Mouse (Mus musculus) liver, postnatal 0 days (tissue): ENCODE measurements around the gene Hoxa1. TPM values are rescaled to one million over a fixed set of nuclear protein-coding genes. Genes with fewer than 3 reads are reported as not detected.

Experiments
- ATAC-seq: fragments of 200-750 bp; cut with Nextera tagmentation; 2 replicates; pipeline ENCODE4 v1.8.0; 2017; ENCODE audit warnings: mild to moderate bottlenecking, moderate library complexity
- DNase-seq: peaks from one replicate; pipeline ENCODE4 v3.0.0-alpha.2; 2016
- H3K27ac ChIP-seq: fragments of 300-500 bp; sonication (generic); 2 replicates; pipeline ENCODE4 v1.5.1; 2014; ENCODE audit warnings: antibody characterized with exemption, moderate library complexity, mild to moderate bottlenecking, low read depth
- H3K27me3 ChIP-seq: fragments of 300-500 bp; sonication (generic); 2 replicates; pipeline ENCODE4 v1.6.1; 2014; ENCODE audit warnings: low read length, control low read depth, mixed read lengths; ENCODE audit not compliant: insufficient read depth
- H3K36me3 ChIP-seq: fragments of 300-500 bp; sonication (generic); replicated peaks from 2 replicates; pipeline ENCODE4 v1.6.1; 2014; ENCODE audit warnings: mild to moderate bottlenecking, control low read depth, low read length, moderate library complexity, mixed read lengths; ENCODE audit not compliant: insufficient read depth
- H3K4me1 ChIP-seq: fragments of 300-500 bp; sonication (generic); 2 replicates; pipeline ENCODE4 v1.6.1; 2014; ENCODE audit warnings: antibody characterized with exemption, mild to moderate bottlenecking, control low read depth; ENCODE audit not compliant: insufficient read depth
- H3K4me2 ChIP-seq: fragments of 300-500 bp; sonication (generic); 2 replicates; pipeline ENCODE4 v1.6.1; 2014; ENCODE audit warnings: low read depth, mild to moderate bottlenecking, low read length, moderate library complexity, mixed read lengths
- H3K4me3 ChIP-seq: fragments of 300-500 bp; sonication (generic); 2 replicates; pipeline ENCODE4 v1.5.1; 2014; ENCODE audit warnings: low read depth, low read length
- H3K9ac ChIP-seq: fragments of 300-500 bp; sonication (generic); replicated peaks from 2 replicates; pipeline ENCODE4 v1.6.1; 2014; ENCODE audit warnings: mild to moderate bottlenecking, moderate library complexity
- H3K9me3 ChIP-seq: fragments of 300-500 bp; sonication (generic); 2 replicates; pipeline ENCODE4 v1.6.1; 2016; ENCODE audit warnings: mild to moderate bottlenecking, control low read depth, low read length, mixed read lengths
- CTCF ChIP-seq: sonication (generic); IDR thresholded peaks from 2 replicates; pipeline ENCODE4 v1.5.1; 2016; ENCODE audit warnings: antibody characterized with exemption, low read depth
- EP300 ChIP-seq: IDR thresholded peaks from 2 replicates; pipeline ENCODE4 v1.6.1; 2016; ENCODE audit warnings: antibody characterized with exemption, low read depth, mild to moderate bottlenecking
- WGBS: fragments of 180-500 bp; shearing (Covaris S2); extraction: QIAGEN DNeasy Blood & Tissue Kit; methylation state at CpG from one replicate; pipeline ENCODE4 v1.1.7; 2014; ENCODE audit not compliant: insufficient replicate concordance; 5-methylcytosine and 5-hydroxymethylcytosine counted together
- polyA plus RNA-seq: library from polyadenylated mRNA; unstranded; fragments of >200 nt; fragmentation: Nextera tagmentation; extraction: Ambion mirVana; gene quantifications from 2 replicates; pipeline ENCODE4 v1.2.1, GENCODE M21; 2015

Hoxa1 gene
- polyA plus RNA-seq, 1 experiment from 2014 or later: 0.16 TPM

GRCm38 (mm10) chr6:52121173-52121572 lies 36.9 kb downstream of the Hoxa1 start:
- no peaks in the 10 kb centered on the region for H3K27me3 ChIP-seq
- 59% methylated on average over 3 of the region's 3 CpGs for WGBS
- ATAC-seq (no peak), DNase-seq (no peak)
- no peaks in the 10 kb centered on the region for H3K36me3 ChIP-seq
- no peak overlapping the region for H3K27ac ChIP-seq
- no peak overlapping the region for H3K4me3 ChIP-seq
- no peaks in the 10 kb centered on the region for H3K4me1 ChIP-seq
- no peak for TF ChIP-seq EP300
- TF ChIP-seq CTCF: no peak
- H3K9me3 ChIP-seq: no peaks in the 10 kb centered on the region
- H3K9ac ChIP-seq: no peak overlapping the region
- H3K4me2 ChIP-seq: no peak overlapping the region

DNA sequence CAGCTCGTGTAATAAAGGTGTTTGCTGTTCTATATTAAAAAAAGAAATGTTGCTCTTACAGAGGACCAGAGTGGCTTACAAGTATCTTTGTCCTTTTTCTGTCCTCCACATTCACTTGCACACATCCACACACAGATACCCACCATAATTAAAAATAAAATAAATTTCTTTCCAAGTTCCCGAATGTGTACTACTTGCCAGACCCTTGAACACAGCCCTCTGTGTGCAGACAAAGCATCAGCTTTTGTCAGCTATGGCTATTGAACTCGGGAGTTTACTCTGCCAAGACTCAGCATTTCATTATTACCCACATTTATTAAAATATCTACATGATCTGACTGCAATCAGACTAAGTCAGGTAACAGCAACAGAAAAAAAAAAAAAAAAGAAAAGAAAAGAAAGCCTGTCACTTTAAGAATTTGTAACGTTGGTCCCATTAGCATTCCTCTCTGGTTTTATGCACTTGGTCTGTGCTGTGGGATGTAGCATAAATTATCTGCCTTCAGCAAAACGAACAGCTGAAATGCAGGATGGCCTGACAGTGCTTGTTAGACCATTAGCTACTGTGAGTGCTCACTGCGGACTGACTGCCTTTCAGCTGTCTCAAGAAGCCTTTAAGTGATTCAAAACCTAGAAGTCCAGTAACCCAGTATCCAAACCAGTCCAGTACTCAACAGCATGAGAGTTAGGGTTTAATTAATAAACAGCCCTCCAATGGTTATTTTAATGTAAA lies 39.0 kb downstream of the Hoxa1 start:
- Histone ChIP-seq H3K9ac (no peak overlapping the region), H3K27ac (no peak overlapping the region), H3K4me1 (0 out of 2 replicates have a peak, but pooled peaks cover 4% of the 10 kb centered on the region), H3K9me3 (no peaks in the 10 kb centered on the region), H3K36me3 (no peaks in the 10 kb centered on the region), H3K4me2 (no peak overlapping the region), H3K4me3 (no peak overlapping the region), H3K27me3 (0 out of 2 replicates have a peak, but pooled peaks cover 3% of the 10 kb centered on the region)
- TF ChIP-seq EP300 (no peak), CTCF (no peak)
- ATAC-seq (no peak), DNase-seq (no peak)
- 45% methylated on average over 6 of the region's 6 CpGs for WGBS

DNA sequence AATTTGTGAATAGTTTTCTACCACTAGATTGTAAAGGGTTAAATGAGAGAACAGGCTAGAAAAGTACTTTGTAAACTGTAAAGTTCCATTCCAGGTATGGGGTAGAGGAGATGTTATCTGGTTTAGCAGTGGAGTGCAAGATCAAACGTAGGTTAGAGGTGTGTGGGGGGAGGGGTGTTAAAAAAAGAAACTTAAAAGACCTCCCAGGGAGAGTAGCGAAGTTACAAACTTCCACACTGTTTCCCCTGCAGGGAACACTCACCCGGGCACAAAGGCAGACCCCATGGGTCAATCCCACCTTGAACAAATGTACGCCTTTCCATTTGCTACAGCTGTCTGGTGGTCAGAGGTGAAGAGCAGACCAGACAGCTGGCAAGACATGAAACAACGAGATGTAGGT lies 42.2 kb downstream of the Hoxa1 start:
- Histone ChIP-seq H3K9ac (no peak overlapping the region), H3K9me3 (no peaks in the 10 kb centered on the region), H3K27ac (no peak overlapping the region), H3K36me3 (no peaks in the 10 kb centered on the region), H3K4me2 (no peak overlapping the region), H3K27me3 (0 out of 2 replicates have a peak, but pooled peaks cover 6% of the 10 kb centered on the region), H3K4me3 (no peak overlapping the region), H3K4me1 (0 out of 2 replicates have a peak, but pooled peaks cover 4% of the 10 kb centered on the region)
- WGBS: 23% methylated on average over 5 of the region's 5 CpGs
- TF ChIP-seq CTCF (no peak), EP300 (no peak)
- no peak for DNase-seq
- no peak for ATAC-seq

DNA sequence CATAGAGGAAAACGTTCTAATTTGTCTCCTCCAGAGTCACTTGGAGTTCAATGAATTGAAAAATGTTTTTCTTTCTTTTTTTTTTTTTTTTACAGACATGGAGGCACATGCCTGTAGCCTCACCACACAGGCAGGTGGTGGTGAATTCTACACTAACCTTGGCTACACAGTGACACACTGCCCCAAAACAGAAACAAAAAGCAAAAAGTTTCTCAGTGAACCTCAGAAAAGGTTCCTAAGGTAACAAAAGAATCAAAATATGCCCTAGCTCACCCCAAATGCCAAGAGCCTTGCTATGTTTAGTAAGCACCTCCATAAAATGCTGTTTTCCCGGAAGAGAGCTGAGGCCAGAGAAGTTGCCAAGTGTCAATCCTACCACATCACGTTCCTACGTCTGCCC lies 46.3 kb downstream of the Hoxa1 start:
- Histone ChIP-seq H3K4me2 (no peak overlapping the region), H3K9me3 (no peaks in the 10 kb centered on the region)

GRCm38 (mm10) chr6:52107400-52107799 lies 50.7 kb downstream of the Hoxa1 start:
- ATAC-seq: no peak
- H3K9ac ChIP-seq: no peak overlapping the region
- no peak overlapping the region for H3K4me2 ChIP-seq
- H3K27ac ChIP-seq: no peak overlapping the region
- H3K4me3 ChIP-seq: no peak overlapping the region
- H3K4me1 ChIP-seq: no peaks in the 10 kb centered on the region
- no peak for DNase-seq
- WGBS: 84% methylated on average over 3 of the region's 3 CpGs
- H3K27me3 ChIP-seq: no peaks in the 10 kb centered on the region
- no peaks in the 10 kb centered on the region for H3K9me3 ChIP-seq
- no peaks in the 10 kb centered on the region for H3K36me3 ChIP-seq
- TF ChIP-seq EP300 (no peak), CTCF (no peak)

More for the DNA sequence above, 46.3 kb downstream of the Hoxa1 start:
- ATAC-seq: no peak
- no peak overlapping the region for H3K4me3 ChIP-seq
- no peak for TF ChIP-seq EP300
- no peak overlapping the region for H3K27ac ChIP-seq
- 0 out of 2 replicates have a peak, but pooled peaks cover 4% of the 10 kb centered on the region for H3K4me1 ChIP-seq
- DNase-seq: no peak
- no peaks in the 10 kb centered on the region for H3K36me3 ChIP-seq
- no peak overlapping the region for H3K9ac ChIP-seq
- WGBS: 75% methylated on average over 4 of the region's 4 CpGs
- 0 out of 2 replicates have a peak, but pooled peaks cover 6% of the 10 kb centered on the region for H3K27me3 ChIP-seq

DNA sequence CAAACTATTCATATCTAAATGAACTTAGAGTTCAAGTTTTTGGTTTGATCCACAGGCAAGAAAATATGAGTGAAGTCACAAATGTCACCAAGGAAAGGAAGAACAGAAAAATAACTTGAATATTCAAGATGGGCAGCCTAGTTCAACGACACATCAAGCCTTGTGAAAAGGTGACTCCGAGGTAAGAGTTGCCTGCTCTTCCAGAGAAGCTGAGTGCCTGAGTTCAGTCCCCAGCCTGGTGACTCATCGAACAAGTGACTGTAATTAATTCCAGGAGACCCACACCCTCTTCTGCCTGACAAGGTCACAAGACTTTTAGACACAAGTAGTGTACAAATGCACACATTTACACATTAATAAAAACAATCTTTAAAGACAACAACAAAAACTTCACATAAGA lies 51.4 kb downstream of the Hoxa1 start:
- Histone ChIP-seq H3K27me3 (no peaks in the 10 kb centered on the region), H3K27ac (no peak overlapping the region), H3K4me1 (no peaks in the 10 kb centered on the region), H3K4me3 (no peak overlapping the region), H3K36me3 (no peaks in the 10 kb centered on the region), H3K9me3 (no peaks in the 10 kb centered on the region), H3K9ac (no peak overlapping the region), H3K4me2 (no peak overlapping the region)
- 57% methylated on average over 3 of the region's 3 CpGs for WGBS
- no peak for DNase-seq
- TF ChIP-seq EP300: no peak
- no peak for TF ChIP-seq CTCF
- ATAC-seq: no peak
